Mouse (Mus musculus) cerebellum, adult 11 months (tissue): Measurements from ENCODE around the gene Ltbp4.
A peak's percentile ranks its signal among the peaks of the same experiment; 100 is the strongest.

ENCODE experiments used
- DNase-seq: peaks from one replicate; pipeline ENCODE4 v3.0.0; 2022

The Ltbp4 gene

DNA sequence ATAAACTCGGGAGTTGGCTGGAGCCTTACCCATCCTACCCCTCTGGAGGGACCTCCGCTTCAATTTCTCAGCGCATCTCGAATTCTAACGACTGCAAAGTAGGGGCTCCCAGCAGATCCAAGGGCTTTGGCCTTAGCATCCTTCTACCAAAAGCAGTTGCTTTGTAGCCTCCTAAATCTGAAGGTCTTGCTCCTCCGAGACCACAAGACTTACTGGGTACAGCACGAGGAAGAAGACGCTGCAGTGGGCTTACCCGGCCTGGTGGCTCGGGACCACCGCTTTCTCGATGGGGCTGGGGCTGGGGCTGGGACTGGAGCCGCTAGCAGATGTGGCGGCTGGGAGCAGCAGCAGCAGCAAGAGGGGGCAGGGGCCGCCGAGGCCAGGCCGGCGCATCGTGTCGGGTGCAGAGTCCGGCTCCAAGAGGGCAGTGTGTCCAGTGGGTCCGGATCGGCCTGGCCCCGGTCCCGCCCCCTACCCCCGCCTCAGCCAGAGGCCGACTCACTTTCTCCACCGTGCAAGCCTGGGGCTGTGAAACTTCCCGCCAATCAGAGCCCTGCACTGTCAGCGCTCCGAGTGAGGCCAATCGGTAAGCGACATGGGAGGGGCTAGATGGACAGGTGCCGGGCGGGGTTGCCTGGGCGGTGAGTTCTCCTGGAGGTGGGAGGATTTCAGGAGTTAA lies at the start of gene Ltbp4:
TSS of gene Ltbp4 (minus strand) at position 518 of the 679 bp plus-strand sequence.
- DNase-seq, result no peak

DNA sequence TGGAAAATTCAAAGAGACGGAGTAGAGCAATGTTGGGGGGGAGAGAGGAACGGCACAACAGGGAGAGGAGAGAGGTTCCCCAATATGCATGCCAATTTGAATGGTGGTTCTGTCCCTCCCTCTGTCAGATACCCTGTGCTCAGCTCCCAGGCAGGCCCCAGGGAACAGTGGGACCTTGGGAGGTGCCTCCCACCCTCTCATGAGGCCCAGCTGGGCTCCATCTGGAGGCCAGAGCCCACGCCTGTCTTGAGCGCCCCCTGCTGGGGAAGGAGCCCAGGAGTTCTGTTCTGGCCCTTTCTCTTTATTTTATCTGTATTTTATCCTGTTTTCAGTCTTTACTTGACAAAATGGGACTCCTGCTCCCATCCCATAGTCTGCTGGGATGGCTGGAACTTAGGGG lies 47.2 kb upstream of the Ltbp4 start:
- no peak for DNase-seq

DNA sequence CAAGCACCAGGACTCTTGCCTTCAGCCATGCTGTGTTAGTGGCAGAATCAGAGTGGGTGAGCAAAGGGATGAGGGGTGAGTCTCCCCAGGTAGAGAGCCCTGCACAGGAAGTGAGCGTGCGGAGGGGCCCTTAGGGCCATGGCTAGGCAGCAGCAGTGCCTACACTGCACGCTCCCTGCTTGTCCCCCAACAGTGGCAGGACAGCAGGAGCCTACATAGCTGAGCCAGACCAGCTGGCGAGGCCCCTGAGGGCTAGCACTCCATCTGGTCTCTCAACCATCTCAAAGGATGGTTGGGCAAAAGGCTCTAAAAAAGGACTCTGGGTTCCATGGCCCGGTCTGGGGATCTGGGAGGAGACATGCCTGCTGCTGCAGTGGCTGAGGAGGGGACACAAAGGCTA lies 46.6 kb upstream of the Ltbp4 start:
- peak; percentile 65 for DNase-seq

DNA sequence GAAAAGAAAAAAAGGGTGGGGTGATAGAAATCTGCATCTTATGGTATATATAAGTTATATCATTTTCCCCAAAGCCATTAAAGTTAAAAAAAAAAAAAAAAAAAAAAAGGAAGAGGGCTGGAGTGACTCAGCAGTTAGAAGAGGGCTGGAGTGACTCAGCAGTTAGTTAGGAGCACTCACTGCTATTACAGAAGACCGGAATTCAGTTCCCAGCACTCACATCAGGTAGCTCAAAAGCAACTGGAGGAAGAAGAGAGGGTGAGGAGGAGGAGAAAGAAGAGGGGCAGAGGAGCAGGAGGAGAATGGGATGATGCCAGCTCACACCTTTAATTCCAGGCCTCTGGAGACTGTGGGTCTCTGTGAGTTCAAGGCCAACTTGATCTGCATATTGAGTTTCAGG lies 45.7 kb upstream of the Ltbp4 start:
- no peak for DNase-seq

DNA sequence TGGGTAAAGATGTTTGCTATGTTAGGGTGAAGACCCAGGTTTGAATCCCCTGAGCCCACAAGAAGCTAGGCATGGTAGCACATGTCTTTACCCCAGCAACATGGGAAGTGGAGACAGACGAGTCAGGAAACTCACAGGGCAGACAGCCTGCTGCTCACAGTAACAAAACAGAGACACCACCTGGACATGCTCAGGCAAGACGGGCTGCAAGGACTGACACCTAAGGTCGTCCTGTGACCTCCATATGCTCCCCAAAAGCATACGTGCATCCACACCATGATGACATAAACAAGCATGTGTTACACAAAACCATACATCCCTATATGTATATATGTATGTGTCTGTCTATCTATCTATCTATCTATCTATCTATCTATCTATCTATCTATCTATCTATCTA lies 44.1 kb upstream of the Ltbp4 start:
- no peak for DNase-seq

DNA sequence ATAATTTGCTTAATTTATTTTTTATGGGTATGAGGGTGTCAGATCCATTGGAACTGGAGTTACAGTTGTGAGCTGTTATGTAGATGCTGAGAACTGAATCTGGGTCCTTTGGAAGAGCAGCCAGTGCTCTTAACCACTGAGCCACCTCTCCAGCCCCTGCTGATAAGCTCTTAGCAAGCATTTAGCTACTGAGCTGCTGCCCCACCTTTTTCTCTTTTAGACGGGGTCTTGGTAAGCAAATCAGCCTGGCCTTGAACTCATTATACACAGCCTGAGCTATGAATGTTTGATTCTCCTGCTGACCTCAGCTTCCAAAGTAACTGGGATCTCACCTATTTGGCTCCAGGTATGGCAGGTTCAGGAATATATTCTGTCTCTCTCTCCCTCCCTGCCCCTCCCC lies 43.5 kb upstream of the Ltbp4 start:
- DNase-seq, result no peak

DNA sequence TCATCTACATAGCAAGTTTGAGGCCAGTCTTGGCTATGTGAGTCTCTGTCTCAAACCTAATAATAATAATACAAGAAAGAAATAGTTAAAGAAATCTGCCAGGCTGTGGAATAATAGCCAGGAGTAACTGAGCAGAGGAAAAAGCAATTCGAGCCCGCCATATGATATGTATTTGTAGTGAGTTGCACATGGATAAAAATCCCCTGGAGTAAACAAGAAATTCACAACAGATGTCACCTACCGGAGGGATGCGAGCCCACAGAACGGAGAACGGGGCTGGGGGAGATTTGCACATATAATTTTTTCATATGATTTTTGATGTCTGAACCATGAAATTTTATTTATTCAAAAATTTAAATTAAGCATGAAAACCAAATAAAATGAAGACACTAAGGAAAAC lies 42.3 kb upstream of the Ltbp4 start:
- no peak for DNase-seq

DNA sequence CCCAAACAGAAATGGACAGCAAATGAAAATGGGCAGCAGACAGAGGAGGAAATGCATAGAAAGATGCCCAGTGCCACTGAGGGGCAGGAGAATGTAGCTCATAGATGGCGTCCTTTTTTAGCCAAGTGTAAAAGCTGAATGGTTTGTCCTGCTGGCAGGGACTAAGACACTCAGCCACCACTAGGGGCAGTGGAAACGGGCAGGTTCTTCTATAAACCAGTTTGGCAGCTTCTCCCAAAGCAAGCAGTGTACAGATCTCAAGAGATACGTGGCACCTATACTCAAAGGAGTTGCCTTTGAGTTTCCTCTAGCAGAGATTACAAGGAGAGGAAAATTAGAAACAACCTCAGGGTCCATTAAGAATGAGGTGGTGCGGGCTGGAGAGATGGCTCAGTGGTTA lies 40.9 kb upstream of the Ltbp4 start:
- no peak for DNase-seq

DNA sequence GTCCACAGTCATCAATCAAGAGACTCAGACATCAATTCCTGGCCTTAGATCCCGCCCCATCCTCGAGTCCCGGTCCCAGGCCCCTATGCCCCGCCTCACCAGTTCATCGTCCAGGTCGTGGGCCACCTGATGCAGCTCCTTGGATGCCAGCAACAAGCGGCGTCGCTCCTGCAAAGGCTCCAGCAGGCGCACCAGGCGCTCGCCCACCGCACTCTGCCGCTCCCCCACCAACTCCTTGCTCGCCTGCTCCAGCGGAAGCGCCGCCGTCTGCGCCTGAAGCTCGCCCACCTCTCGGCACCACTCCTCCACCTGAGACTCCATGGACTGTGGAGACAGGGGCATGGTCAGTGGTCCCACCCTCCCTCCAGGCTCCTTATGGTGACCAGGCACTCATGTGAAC lies 37.8 kb upstream of the Ltbp4 start:
- DNase-seq, result no peak

DNA sequence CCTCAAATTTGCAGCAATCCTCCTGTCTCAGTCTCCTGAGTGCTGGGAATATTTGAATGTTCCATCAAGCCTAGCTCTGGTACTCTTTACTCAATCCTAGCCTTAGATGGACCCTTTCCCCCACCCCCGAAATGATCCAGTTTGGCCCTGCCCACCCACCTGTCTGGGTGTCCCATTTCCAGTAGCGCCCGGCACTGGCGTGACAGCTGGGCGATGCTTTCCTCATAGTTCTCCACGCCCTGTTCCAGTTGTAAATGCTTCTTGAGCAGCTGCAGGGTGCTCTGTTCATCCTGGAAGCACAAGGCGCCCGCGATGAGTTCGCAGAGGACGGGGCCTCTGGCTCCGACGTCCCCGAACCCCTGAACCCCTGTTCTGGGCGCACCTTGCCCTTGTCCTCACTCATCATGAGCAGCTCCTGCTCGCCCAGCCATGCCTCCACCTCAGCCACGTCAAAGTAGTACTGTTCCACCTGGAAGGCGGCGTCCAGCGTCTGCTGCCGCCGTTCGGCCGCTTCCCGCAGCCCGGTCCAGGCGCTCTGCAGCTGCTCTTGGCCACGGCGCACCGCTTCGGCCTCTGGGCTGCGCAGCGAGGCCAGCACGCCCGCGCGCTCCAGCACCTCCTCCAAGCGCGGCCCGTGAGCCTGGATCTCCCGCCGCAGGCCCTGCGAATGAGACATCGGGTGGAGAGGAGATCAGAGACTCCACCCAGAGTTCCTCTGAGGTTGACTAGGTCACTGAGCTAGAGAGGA lies 34.4 kb upstream of the Ltbp4 start:
- no peak for DNase-seq

DNA sequence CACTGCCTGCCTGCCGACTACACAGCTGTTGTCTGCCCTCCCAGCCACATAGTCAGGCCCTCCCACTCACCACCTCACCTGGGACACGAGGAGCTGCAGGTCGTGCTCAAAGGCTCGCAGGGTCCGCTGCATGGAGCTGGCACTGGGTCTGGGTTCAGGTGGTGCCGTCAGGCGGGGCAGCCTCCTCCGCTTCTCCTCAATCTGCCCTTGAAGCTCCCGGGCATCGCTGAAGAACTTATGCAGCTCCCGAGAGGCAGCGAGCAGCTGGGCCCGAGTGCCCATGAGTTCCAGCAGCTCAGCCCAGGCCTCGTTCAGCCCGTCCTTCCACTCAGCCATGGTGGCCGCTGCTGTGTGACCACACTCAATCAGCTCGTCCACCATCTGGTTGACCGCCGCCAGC lies 31.6 kb upstream of the Ltbp4 start:
- no peak for DNase-seq

DNA sequence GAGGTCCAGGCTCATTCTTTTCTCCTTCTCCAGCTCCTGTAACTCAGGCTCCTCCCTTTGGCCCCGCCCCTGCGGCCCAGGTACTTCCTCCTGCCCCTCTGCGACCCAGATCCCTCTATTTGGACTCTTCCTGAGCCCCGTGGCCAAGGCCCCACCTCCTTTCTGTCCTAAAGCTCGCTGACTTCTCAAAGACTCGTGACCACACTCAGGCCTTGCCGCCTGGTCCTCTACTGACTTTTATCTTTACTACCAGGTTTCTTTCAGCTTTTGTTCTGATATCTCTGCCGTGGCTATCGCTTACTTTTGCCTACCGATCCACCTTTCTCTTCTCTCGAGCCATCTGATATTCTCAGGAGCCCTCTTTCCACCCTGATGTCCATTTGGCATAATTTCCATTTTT lies 30.5 kb upstream of the Ltbp4 start:
- no peak for DNase-seq

DNA sequence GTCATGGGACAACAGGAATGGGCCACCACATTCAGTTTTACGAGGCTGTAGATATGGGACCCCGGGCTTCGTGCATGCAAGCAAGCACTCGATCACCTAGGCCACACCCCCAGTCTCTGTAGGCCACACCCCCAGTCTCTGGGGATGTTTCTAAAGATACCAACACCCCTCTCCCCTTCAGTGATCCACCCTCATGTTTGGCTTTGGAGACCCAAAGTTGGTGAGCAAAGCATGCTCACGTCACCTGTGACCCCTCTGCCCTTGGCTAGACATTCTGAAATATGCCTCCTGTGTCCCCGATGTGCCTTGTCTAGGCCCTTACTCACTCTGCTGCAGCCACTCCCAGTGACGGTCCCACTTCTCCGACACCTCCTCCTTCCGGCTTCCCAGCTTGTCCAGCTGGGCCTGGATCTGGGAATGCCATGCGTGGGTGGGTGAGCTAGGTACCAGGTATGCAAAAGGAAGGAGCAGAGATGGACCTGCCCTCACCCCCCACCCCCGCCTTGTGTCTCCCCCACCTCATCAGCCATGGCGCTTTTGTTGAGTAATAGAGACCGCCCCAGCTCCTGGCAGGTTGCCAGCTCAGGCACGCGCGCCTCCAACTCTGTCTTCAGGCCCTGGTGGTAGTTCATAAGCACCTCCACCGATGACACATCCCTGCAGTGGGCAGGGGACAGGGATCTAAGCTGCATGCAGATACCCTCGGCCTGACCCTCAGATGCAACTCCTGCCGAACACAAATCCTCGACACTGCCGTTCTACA lies 28.8 kb upstream of the Ltbp4 start:
- no peak for DNase-seq

DNA sequence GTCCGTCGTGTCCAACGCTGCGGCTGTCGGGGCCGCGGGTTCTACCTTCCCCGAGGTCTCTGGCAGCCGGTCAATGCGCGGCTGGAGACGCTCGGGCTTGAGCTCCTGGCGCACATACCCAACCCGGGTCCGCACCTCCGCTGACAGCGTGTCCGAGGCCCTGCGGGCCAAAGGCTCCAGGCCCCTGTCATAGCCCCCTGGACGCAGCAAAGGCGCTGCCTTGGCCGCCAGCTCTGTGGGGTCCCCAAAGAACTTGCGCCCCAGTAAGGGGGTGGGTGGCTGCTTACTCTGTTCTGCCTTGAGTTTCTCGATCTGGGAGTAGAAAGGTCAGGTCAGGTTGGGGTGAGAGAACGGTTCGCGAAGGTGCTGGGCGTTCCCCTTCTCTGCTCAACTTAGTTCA lies 26.9 kb upstream of the Ltbp4 start:
- DNase-seq, result peak; percentile 31

DNA sequence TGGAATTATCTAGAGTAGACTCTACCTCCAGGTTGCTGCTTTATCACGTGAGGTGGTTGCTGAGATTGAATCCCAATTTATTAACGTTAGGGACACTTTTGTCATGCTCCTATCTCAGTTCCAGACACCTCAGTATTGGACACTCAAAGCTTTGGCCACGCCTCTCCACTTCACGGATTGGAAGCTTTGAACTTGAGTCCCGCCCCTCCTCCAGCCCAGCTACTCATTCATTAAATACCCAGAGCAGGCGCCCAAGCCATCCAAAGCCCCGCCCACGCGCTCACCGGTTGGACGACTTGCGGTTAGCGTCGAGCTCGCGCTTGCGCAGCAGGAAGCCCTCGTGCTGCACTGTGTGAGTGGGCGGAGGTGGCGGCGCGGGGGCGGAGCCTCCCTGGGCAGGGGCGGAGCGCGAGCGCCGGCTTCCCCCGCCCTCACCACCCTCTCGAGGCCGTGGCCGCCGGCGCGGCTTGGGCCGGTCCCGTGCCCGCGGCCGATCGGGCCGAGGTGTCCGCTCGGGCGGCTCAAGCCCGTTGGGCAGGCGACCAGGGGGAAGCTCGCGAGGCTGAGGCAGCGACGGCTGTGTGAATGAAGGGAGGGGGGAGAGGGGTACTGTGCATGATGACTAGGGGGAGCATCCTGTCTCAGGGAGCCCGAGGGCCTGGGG lies 23.9 kb upstream of the Ltbp4 start:
- peak; percentile 99 for DNase-seq

DNA sequence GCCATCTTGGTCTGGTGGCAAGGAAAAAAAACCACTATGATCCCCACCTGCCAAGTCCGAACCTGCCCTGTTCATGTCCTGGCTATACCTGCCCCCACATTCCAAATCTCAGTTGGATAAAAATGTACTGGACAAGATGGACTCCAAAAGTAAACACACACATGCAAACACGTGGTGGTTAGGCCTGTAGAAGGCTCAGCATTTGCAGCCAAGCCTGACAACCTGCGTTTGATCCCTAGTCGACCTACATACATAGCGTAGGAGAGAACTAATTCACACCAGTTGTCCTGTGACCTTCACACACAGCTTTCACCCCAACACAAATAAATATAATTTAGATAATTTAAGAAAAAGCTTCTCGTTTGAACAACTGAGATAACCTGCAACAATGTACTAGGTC lies 23.3 kb upstream of the Ltbp4 start:
- DNase-seq, result no peak

DNA sequence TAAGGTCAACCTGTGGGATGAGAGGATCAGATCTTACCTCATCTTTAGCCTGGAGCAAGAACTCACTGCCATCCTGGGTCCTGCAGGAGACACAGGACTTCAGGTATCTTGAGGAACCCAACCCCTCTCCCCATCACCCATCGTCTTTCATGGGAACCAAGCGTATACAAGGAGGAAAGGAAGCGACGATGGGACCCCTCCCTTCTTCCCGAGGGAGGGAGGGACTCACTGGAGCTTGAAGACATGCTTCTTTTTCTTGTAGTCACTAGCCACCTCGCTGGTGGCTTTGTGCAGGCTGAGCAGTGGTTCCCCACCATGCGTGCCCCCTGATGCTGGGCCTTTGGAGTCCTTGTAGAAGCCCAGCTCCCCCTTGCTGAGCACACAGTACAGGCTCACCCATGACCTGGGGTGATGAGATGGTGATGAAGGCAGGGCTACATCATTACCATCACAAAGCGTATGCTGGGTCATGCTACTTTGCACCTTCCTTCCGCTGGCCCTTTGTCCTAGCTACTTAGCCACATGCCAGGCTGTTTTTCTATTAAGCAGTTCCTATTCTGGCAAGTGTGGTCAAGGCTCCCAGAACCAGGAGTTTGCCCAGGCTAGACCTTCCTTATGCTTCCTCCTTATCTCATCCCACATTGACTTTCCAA lies 22.3 kb upstream of the Ltbp4 start:
- DNase-seq, result no peak

DNA sequence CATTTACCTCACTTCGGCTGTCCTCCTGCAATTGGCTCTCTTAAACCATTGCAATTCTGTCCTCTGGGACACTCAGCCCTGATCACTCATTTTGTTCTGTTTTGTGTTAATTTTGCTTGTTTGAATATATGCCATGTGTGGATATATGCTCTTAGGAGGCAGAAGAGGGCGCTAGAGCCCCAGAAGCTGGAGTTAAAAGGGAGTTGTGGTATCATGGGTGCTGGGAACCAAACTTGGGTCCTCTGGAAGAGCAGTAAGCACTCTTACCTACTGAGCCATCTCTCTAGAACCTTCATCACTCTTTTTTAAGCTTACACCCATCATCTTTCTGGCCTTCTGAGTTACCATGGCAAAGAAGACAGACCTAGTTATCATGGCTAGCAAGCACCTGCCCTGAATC lies 21.7 kb upstream of the Ltbp4 start:
- DNase-seq, result no peak

DNA sequence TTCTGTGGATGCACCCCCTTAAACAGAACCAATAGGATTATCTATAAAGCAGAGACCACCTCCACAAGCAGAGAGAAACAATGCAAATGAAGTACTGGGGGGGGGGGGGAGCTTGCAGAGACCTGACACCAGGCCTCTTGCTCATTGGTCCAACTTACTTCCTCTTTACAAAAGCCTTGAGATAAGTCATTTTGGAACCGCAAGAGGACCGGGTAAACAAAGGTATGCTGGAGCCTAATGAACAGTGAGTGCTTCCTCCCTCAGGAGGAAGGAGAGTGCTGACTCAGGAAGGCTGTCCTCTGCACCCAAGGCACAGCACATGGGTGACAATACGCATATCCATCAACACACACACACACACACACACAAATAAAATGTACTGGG lies 20.1 kb upstream of the Ltbp4 start:
- DNase-seq, result no peak

DNA sequence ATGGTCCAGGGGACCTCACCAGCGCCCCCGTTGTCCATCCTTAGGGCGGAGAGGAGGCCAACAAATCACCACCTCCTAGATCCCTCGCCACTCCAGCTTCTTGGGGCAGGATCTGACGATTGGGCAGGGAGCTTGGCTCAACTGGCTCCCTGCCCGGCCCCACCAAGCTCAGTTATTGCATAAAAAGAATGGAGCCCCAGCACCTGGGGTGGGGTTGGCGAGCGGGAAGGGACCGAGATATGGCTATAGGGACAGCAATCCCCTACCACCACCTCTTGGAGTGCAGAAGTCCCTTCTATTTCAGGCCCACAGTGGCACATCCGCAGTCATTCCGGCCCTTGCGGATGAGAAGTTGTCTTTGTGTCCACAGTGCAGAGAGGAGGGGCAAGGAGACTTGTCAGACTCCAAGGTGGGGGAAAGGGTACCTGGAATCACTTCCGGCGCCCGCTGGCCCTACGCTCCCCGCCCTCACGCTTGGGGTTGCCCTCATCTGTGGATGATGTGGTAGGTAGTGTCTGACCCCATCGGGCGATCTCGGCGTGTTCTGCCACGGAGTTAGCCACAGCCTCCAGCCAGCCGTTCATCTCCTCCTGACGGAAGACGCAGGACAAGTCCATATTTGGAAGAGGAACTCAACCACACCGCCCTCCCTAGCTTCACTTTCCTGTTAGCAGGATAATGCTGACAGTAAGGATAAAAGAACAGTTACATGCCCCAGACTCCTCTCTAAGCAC lies 19.5 kb upstream of the Ltbp4 start, which contains the start of gene Gm20479:
TSS of gene Gm20479 (minus strand) at position 559 of the 734 bp plus-strand sequence.
- DNase-seq, result no peak

DNA sequence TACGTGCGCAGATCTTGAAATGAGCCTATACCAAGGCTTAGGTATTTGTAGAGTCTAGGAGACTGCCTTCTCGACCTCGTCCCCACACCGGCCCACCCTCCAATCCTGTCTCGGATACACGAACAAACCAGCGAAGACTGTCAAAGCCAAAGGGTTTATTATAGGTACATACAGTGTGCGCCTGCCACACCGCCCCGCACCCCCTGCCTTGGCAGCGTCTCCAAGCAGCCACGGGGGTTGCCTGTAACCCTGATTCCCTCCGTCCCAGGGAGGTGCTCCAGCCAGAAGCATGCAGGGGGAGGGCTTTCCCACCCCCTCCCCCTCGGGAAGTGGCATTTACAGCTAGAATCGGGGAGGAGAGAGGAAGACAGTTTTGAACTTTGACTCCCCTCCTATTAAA lies 18.8 kb upstream of the Ltbp4 start:
- no peak for DNase-seq

DNA sequence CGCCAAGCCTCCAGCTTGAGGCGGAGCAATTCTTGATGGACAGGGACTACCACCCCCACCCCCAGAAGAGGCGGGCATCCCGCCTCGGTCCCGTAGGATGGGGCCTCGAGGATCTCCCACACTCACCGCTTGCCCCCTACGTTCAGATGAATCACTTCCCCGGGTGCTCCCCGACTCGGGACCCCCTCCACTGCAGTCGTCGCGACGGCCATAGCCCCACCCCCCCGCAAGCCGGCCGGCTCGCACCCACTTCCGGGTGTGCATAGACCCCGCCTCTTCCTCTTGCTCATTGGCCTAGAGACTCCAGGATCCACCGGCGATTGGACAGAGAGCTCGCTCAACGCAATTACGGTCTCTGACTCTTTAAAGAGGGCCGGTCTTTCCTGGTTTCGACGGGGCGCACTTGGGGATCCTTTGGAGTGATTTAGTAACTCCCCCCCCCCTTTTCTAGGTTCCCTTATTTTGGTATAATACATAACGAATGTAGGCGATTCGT lies 18.3 kb upstream of the Ltbp4 start, which contains the start of gene Shkbp1:
TSS of gene Shkbp1 (minus strand) at position 275 of the 496 bp plus-strand sequence.
- DNase-seq, result peak; percentile 72
